Mouse (Mus musculus) stomach, postnatal 0 days (tissue): ENCODE results near the gene Ppp2r5d. TPM values are rescaled to one million over a fixed set of nuclear protein-coding genes. Genes with fewer than 3 reads are reported as not detected.

Experiments
- ATAC-seq: fragments of 200-750 bp; cut with Nextera tagmentation; 2 replicates; pipeline ENCODE4 v1.8.0; 2017; ENCODE audit not compliant: low FRiP score, low TSS enrichment
- DNase-seq: peaks from one replicate; pipeline ENCODE4 v3.0.0-alpha.2; 2016; ENCODE audit warnings: low spot score
- H3K27ac ChIP-seq: fragments of 300-500 bp; sonication (generic); replicated peaks from 2 replicates; pipeline ENCODE4 v1.5.1; 2014; ENCODE audit warnings: mild to moderate bottlenecking, control low read depth
- H3K27me3 ChIP-seq: fragments of 300-500 bp; sonication (generic); 2 replicates; pipeline ENCODE4 v1.6.1; 2014; ENCODE audit warnings: low read length; ENCODE audit not compliant: control insufficient read depth, insufficient read depth
- H3K36me3 ChIP-seq: fragments of 300-500 bp; sonication (generic); 2 replicates; pipeline ENCODE4 v1.6.1; 2014; ENCODE audit warnings: low read length, mixed read lengths; ENCODE audit not compliant: control insufficient read depth, insufficient read depth
- H3K4me1 ChIP-seq: fragments of 300-500 bp; sonication (generic); replicated peaks from 2 replicates; pipeline ENCODE4 v1.6.1; 2014; ENCODE audit warnings: antibody characterized with exemption; ENCODE audit not compliant: control insufficient read depth, insufficient read depth
- H3K4me2 ChIP-seq: fragments of 300-500 bp; sonication (generic); replicated peaks from 2 replicates; pipeline ENCODE4 v1.6.1; 2014; ENCODE audit warnings: low read depth, mild to moderate bottlenecking, control low read depth, moderate library complexity
- H3K4me3 ChIP-seq: fragments of 300-500 bp; sonication (generic); 2 replicates; pipeline ENCODE4 v1.5.1; 2014; ENCODE audit warnings: low read depth, low read length, control low read depth
- H3K9ac ChIP-seq: fragments of 300-500 bp; sonication (generic); 2 replicates; pipeline ENCODE4 v1.6.1; 2014; ENCODE audit warnings: mild to moderate bottlenecking, low read length, control low read depth, mixed read lengths
- H3K9me3 ChIP-seq: fragments of 300-500 bp; sonication (generic); 2 replicates; pipeline ENCODE4 v1.6.1; 2016; ENCODE audit warnings: low read length; ENCODE audit not compliant: control insufficient read depth
- CTCF ChIP-seq: IDR thresholded peaks from 2 replicates; pipeline ENCODE4 v1.5.1; 2016; ENCODE audit warnings: antibody characterized with exemption, low read depth, mild to moderate bottlenecking, moderate library complexity
- EP300 ChIP-seq: optimal IDR thresholded peaks from 2 replicates; pipeline ENCODE3; 2016; ENCODE audit warnings: antibody characterized with exemption
- WGBS: fragments of 180-500 bp; shearing (Covaris S2); extraction: QIAGEN DNeasy Blood & Tissue Kit; methylation state at CpG from one replicate; pipeline ENCODE4 v1.1.7; 2014; 5-methylcytosine and 5-hydroxymethylcytosine counted together
- polyA plus RNA-seq: library from polyadenylated mRNA; unstranded; fragments of >200 nt; fragmentation: Nextera tagmentation; extraction: Ambion mirVana; gene quantifications from 2 replicates; pipeline ENCODE4 v1.2.1, GENCODE M21; 2015

The Ppp2r5d gene
- polyA plus RNA-seq, 1 experiment from 2014 or later = 27.2 TPM

GRCm38 (mm10) chr17:46698515-46698914 is 6.4 kb downstream of the Ppp2r5d start:
- ATAC-seq (peak; percentile 72), DNase-seq (no peak)
- TF ChIP-seq CTCF (no peak), EP300 (no peak)
- Histone ChIP-seq H3K27ac (no peak overlapping the region), H3K9ac (no peak overlapping the region), H3K9me3 (no peaks in the 10 kb centered on the region), H3K4me2 (no peak overlapping the region), H3K27me3 (no peaks in the 10 kb centered on the region), H3K4me1 (peaks cover 5% of the 10 kb centered on the region; the same call in 1 of the 2 replicates), H3K36me3 (no peaks in the 10 kb centered on the region; the same call in 1 of the 2 replicates), H3K4me3 (no peak overlapping the region)
- WGBS = 78% methylated on average over 6 of the region's 6 CpGs

DNA sequence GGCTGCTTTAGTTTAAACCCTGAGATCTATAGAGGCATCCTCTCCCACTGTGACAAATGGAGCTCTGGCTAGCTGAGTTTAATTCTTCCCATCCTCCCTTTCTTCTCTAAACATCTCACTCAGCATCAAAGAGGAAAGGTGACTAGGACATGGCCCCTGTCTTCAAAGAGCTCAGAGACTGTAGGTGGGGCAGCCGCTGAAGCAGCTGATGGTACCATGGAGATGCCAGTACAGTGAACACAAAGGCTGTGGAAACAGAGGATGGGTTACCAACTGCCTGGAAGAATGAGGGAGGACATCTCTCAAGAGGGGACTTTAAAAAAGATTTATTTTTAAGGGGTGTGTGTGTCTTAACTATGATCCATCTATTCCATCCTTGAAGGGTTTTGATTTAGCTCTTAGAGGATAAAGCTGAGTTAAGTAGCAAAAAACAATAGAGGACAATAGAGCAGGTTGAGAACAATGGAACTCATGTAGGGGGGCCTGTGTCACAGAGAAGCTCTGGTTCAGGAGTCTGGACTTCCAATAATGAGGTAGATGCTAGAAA is 10.3 kb downstream of the Ppp2r5d start:
- no peak for ATAC-seq
- H3K4me2 ChIP-seq = no peak overlapping the region
- DNase-seq = no peak
- H3K4me3 ChIP-seq = no peak overlapping the region
- 81% methylated on average over 1 of the region's 1 CpGs for WGBS
- H3K27me3 ChIP-seq = no peaks in the 10 kb centered on the region
- H3K4me1 ChIP-seq = no peaks in the 10 kb centered on the region
- H3K27ac ChIP-seq = no peak overlapping the region
- 0 out of 2 replicates have a peak, but pooled peaks cover 2% of the 10 kb centered on the region for H3K36me3 ChIP-seq
- no peaks in the 10 kb centered on the region for H3K9me3 ChIP-seq
- TF ChIP-seq CTCF = no peak
- no peak for TF ChIP-seq EP300
- H3K9ac ChIP-seq = no peak overlapping the region

- H3K27me3 ChIP-seq = no peaks in the 10 kb centered on the region
- no peak overlapping the region for H3K4me3 ChIP-seq
These were observed 13.5 kb downstream of the Ppp2r5d start for GRCm38 (mm10) chr17:46691390-46691789.

DNA sequence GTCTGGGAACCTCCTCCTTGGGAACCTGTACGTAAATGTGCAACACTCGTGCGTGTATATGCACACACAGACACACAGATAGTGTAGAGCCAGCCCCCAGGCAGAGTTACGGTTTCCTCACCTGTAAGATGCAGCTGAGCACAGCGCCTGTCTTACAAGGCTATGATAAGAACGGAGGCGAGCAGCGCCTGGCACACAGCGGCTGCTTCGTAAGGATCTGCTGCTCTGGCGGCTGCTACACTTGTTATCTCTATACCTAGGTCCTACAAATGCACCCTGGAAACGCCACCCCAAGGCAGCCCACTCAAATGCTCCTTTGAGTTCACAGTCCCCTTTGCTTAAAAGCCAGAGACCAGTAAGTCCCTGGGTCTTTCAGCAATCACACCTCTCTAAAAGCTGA is 14.2 kb downstream of the Ppp2r5d start:
- WGBS = 85% methylated on average over 12 of the region's 12 CpGs
- no peak overlapping the region for H3K4me2 ChIP-seq

More at GRCm38 (mm10) chr17:46691390-46691789, 13.5 kb downstream of the Ppp2r5d start:
- ATAC-seq (peak; percentile 81), DNase-seq (no peak)
- Histone ChIP-seq H3K9me3 (no peaks in the 10 kb centered on the region), H3K4me1 (no peaks in the 10 kb centered on the region), H3K36me3 (peaks cover 11% of the 10 kb centered on the region; the same call in 1 of the 2 replicates), H3K27ac (no peak overlapping the region), H3K4me2 (no peak overlapping the region), H3K9ac (no peak overlapping the region)
- TF ChIP-seq EP300 = no peak
- 59% methylated on average over 2 of the region's 2 CpGs for WGBS

GRCm38 (mm10) chr17:46685913-46686312 is 19.0 kb downstream of the Ppp2r5d start:
- 91% methylated on average over 6 of the region's 6 CpGs for WGBS
- peaks cover 33% of the 10 kb centered on the region for H3K36me3 ChIP-seq

More for the DNA sequence above, 14.2 kb downstream of the Ppp2r5d start:
- H3K9me3 ChIP-seq = no peaks in the 10 kb centered on the region
- TF ChIP-seq EP300 (no peak), CTCF (no peak)
- H3K4me1 ChIP-seq = no peaks in the 10 kb centered on the region
- DNase-seq = no peak
- no peak overlapping the region for H3K4me3 ChIP-seq
- H3K36me3 ChIP-seq = peaks cover 18% of the 10 kb centered on the region
- H3K9ac ChIP-seq = no peak overlapping the region
- H3K27me3 ChIP-seq = no peaks in the 10 kb centered on the region
- ATAC-seq = peak; percentile 26; the same call in 1 of the 2 replicates
- H3K27ac ChIP-seq = no peak overlapping the region

GRCm38 (mm10) chr17:46682654-46683389 is 22.1 kb downstream of the Ppp2r5d start:
- no peak for TF ChIP-seq CTCF
- TF ChIP-seq EP300 = no peak
- H3K4me3 ChIP-seq = no peak overlapping the region
- H3K4me1 ChIP-seq = peaks cover 14% of the 10 kb centered on the region
- peaks cover 33% of the 10 kb centered on the region for H3K36me3 ChIP-seq
- H3K4me2 ChIP-seq = no peak overlapping the region
- H3K27ac ChIP-seq = peak overlapping the region; percentile 71
- peak; percentile 83 for DNase-seq
- WGBS = 75% methylated on average over 16 of the region's 16 CpGs
- no peaks in the 10 kb centered on the region for H3K9me3 ChIP-seq
- no peak overlapping the region for H3K9ac ChIP-seq
- ATAC-seq = peak; percentile 37
- no peaks in the 10 kb centered on the region for H3K27me3 ChIP-seq

More at GRCm38 (mm10) chr17:46685913-46686312, 19.0 kb downstream of the Ppp2r5d start:
- Histone ChIP-seq H3K4me3 (no peak overlapping the region), H3K27ac (no peak overlapping the region), H3K9me3 (no peaks in the 10 kb centered on the region), H3K4me2 (no peak overlapping the region), H3K9ac (no peak overlapping the region), H3K4me1 (peaks cover 5% of the 10 kb centered on the region; the same call in 1 of the 2 replicates), H3K27me3 (no peaks in the 10 kb centered on the region)
- no peak for TF ChIP-seq CTCF
- TF ChIP-seq EP300 = no peak
- DNase-seq (no peak), ATAC-seq (no peak)
